Mouse (Mus musculus): ENCODE data around the gene Actl6a. TPM values are rescaled to one million over a fixed set of nuclear protein-coding genes. Genes with fewer than 3 reads are reported as not detected.

Actl6a gene
- polyA plus RNA-seq (2014; fragmentation: Illumina TruSeq; extraction: RNeasy Lipid Tissue Mini Kit (QIAGEN cat#74804); ENCODE audit: insufficient read depth, low read depth, low replicate concordance) = 29.4 TPM

DNA sequence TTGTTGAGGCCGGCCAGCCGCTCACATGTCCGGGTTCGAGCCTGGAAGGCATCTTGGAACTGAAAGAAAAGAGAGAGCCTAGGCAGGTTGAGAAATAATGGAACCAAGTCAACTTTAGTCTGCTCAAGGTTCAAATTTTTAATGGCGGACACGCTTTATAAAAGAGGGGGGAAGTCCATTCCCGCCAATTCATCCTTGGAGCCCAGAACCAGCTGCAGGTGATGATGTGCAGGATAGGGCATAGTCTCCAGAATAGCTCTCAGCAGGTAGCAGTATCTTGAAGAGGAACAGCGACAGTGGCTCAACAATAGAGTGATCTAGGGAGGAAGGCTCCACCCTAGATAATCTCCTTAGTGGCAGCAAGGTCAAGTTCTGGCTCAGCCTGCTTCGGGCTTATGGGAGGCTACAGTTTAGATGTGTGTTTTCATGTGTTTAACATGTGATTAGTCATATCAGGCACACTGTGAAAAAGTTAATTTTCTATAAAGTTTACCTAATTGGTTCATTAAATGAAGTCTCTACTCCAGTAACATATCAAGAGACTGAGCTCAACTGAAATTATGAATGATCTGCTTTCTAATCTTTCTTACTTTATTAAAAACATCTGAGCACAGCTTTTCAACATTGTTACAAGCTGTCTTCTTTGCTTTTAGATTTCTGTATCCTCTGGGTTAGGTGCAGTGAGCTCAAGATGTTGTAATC lies at the start of gene Actl6a:
Gene Actl6a (plus strand): TSS at position 652 of the 702 bp plus-strand sequence.

DNA sequence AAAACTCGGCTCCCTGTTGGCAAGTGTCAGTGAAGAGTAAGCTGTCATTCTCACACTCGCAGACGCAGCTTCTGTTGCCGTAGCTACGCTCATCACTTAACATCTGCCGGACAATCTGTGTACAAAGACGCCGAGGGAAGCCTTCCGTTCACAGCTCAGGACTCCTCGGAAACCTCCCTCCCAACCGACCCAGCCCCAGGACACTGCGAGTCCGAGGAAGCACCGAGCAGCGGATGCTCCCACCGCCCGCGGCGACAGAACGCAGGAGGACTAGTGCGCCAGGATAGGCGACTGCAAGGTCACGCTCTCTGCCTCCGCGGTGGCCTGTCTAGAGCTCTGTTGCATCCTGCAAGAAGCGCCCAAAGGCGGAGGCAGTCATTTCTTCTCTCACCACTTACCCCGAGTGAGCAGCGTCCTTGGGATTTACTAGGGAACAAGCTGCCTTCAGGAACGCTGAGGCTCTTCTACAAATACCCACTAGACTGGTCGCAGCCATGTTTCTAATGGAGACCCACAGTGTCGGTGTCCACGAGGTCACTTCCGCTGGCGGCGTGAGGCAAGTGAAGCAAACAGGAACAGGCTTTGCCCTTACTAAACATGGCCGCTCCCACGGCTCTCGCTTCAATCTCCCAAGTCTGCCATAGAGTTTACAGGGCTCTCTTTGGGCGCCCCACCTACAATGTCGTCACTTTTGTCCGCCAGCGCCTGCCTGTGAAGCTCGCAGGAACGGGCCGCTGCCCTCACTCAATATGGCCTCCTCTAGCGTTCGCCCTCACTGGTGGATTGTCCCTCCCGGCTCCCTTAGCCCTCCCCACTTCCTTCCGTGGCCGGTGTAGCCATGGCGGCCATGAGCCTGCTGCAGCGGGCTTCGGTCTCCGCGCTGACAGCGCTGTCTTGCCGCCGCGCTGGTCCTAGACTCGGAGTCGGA lies 30.4 kb downstream of the Actl6a start, which contains the start of gene Ndufb5:
Gene Ndufb5 (plus strand): TSS at position 747 of the 928 bp plus-strand sequence.

DNA sequence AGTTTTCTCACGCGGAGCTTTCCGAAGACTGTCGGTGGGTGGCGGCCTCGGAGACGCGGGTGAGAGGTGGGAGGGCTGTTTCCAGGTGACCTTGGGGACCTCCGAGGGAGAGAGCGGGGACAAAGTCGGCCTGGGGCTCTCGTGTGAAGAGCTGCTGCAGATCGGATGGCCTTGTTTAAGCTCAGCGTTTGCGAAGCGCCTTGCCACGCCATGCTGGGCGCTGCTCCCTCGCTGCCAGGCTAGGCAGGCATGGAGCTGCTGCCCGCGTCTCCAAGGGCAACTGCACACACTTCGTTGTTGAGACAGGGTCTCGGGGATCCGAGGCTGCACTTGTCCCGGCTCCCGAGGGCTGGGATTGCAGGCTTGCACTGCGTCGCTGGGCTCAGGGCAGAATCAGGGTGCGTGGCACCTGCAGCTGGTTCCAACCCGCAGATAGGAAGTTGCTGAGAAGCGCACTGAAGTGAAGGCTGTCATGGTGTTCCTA lies 31.1 kb downstream of the Actl6a start, which contains the start of gene Mrpl47:
Gene Mrpl47 (minus strand): TSS at position 434 of the 484 bp plus-strand sequence.

Other genes starting within 250 kb of the Actl6a start
- gene Kcnmb3, start 214.1 kb upstream of the Actl6a start, polyA plus RNA-seq (2014; fragmentation: Illumina TruSeq; extraction: RNeasy Lipid Tissue Mini Kit (QIAGEN cat#74804); ENCODE audit: insufficient read depth, low read depth, low replicate concordance) = not detected
- 31.1 TPM for gene Zfp639, start 196.0 kb upstream of the Actl6a start, polyA plus RNA-seq (2014; fragmentation: Illumina TruSeq; extraction: RNeasy Lipid Tissue Mini Kit (QIAGEN cat#74804); ENCODE audit: insufficient read depth, low read depth, low replicate concordance)
- 26.8 TPM for gene Mfn1, start 176.8 kb upstream of the Actl6a start, polyA plus RNA-seq (2014; fragmentation: Illumina TruSeq; extraction: RNeasy Lipid Tissue Mini Kit (QIAGEN cat#74804); ENCODE audit: insufficient read depth, low read depth, low replicate concordance)
- 20.5 TPM for gene Gnb4, start 89.7 kb upstream of the Actl6a start, polyA plus RNA-seq (2014; fragmentation: Illumina TruSeq; extraction: RNeasy Lipid Tissue Mini Kit (QIAGEN cat#74804); ENCODE audit: insufficient read depth, low read depth, low replicate concordance)
- 203 TPM for gene Ndufb5, start 30.7 kb downstream of the Actl6a start, polyA plus RNA-seq (2014; fragmentation: Illumina TruSeq; extraction: RNeasy Lipid Tissue Mini Kit (QIAGEN cat#74804); ENCODE audit: insufficient read depth, low read depth, low replicate concordance)
- 18.4 TPM for gene Mrpl47, start 31.3 kb downstream of the Actl6a start, polyA plus RNA-seq (2014; fragmentation: Illumina TruSeq; extraction: RNeasy Lipid Tissue Mini Kit (QIAGEN cat#74804); ENCODE audit: insufficient read depth, low read depth, low replicate concordance)
- gene Usp13, start 111.2 kb downstream of the Actl6a start, polyA plus RNA-seq (2014; fragmentation: Illumina TruSeq; extraction: RNeasy Lipid Tissue Mini Kit (QIAGEN cat#74804); ENCODE audit: insufficient read depth, low read depth, low replicate concordance) = 0.89 TPM